ENCODE assay signal across 10 mouse cellular contexts in genomic region chr9:44500163-44500533, GRCm38 (mm10). TPM values are rescaled to one million over a fixed set of nuclear protein-coding genes. Genes with fewer than 3 reads are reported as not detected.
A peak's percentile ranks its signal among the peaks of the same experiment; 100 is the strongest.
DNase-seq lines count a peak whose midpoint lies in the region; ATAC-seq and TF ChIP-seq lines count a peak whose summit lies in the region.
"Had no signal": no experiment of that assay in that cellular context is flagged by ENCODE, and none has a peak within 500 bp of the region (broad histone marks: within the 10 kb centered on the region; RNA-seq: fewer than 3 reads in every experiment).

No protein-coding gene starts in this region.

- DNase-seq in kidney, adult 9 months, result peak; percentile 14
- DNase-seq in kidney, postnatal 25 days, result no peak
- no peak for DNase-seq in embryonic facial prominence, embryonic 11.5 days (ENCODE audit: low spot score)
- no peak for DNase-seq in heart, postnatal 0 days (ENCODE audit: low spot score)
- no peak for DNase-seq in urinary bladder, adult 18-20 months (ENCODE audit: low spot score in 2 of 2)
- no peak for DNase-seq in thymus, postnatal 4 days
- DNase-seq in kidney, adult 2 months, result no peak

- peaks cover 28% of the 10 kb centered on the region for H3K4me1 ChIP-seq in embryonic facial prominence, embryonic 11.5 days (ENCODE audit: control insufficient read depth, insufficient read depth, low read length)
- peaks cover 50% of the 10 kb centered on the region for H3K4me1 ChIP-seq in heart, postnatal 0 days (ENCODE audit: control insufficient read depth, insufficient read depth)
- peaks cover 68% of the 10 kb centered on the region for H3K4me1 ChIP-seq in midbrain, embryonic 13.5 days (replicated peaks)
- H3K4me1 ChIP-seq in kidney, adult 2 months (ENCODE audit: control insufficient read depth, insufficient read depth, low read length), result peaks cover 26% of the 10 kb centered on the region

- no peaks in the 10 kb centered on the region; the same call in 1 of the 2 replicates for H3K36me3 ChIP-seq in embryonic facial prominence, embryonic 11.5 days (replicated peaks; ENCODE audit: control insufficient read depth, insufficient read depth, low read depth, low read length)
- H3K36me3 ChIP-seq in heart, postnatal 0 days (replicated peaks; ENCODE audit: control insufficient read depth, insufficient read depth, low read length), result peaks cover 29% of the 10 kb centered on the region
- H3K36me3 ChIP-seq in midbrain, embryonic 13.5 days, result peaks cover 16% of the 10 kb centered on the region
- H3K36me3 ChIP-seq in kidney, adult 2 months (ENCODE audit: control insufficient read depth, insufficient read depth, low read length), result no peaks in the 10 kb centered on the region

- TF ChIP-seq POLR2A in kidney, adult 2 months (IDR thresholded peaks at IDR 0.05; ENCODE audit: low read depth, low read length), result no peak

- no peaks in the 10 kb centered on the region for H3K9me3 ChIP-seq in embryonic facial prominence, embryonic 11.5 days (replicated peaks; ENCODE audit: control insufficient read depth, low read length)
- no peaks in the 10 kb centered on the region for H3K9me3 ChIP-seq in heart, postnatal 0 days (replicated peaks; ENCODE audit: control insufficient read depth, low read length)
- H3K9me3 ChIP-seq in midbrain, embryonic 13.5 days, result no peaks in the 10 kb centered on the region

- no peaks in the 10 kb centered on the region for H3K27me3 ChIP-seq in embryonic facial prominence, embryonic 11.5 days (ENCODE audit: control insufficient read depth, insufficient read depth, low read length)
- no peaks in the 10 kb centered on the region for H3K27me3 ChIP-seq in heart, postnatal 0 days (ENCODE audit: control insufficient read depth, insufficient read depth, low read length)
- 0 out of 2 replicates have a peak, but pooled peaks cover 3% of the 10 kb centered on the region for H3K27me3 ChIP-seq in midbrain, embryonic 13.5 days
- H3K27me3 ChIP-seq in kidney, adult 2 months (replicated peaks; ENCODE audit: control insufficient read depth, insufficient read depth, low read length), result no peaks in the 10 kb centered on the region

- TF ChIP-seq CTCF in heart, postnatal 0 days (IDR thresholded peaks at IDR 0.05; ENCODE audit: low read depth), result no peak
- TF ChIP-seq CTCF in kidney, adult 2 months (conservative IDR thresholded peaks at IDR 0.05; ENCODE audit: insufficient read depth, insufficient read length, low read depth, low read length), result no peak

- TF ChIP-seq EP300 in heart, postnatal 0 days (IDR thresholded peaks at IDR 0.05; ENCODE audit: low read depth), result no peak

- H3K9ac ChIP-seq in embryonic facial prominence, embryonic 11.5 days (replicated peaks; ENCODE audit: low read length), result peak overlapping the region; percentile 72
- H3K9ac ChIP-seq in heart, postnatal 0 days (replicated peaks; ENCODE audit: low read depth, low read length), result peak overlapping the region; percentile 64
- H3K9ac ChIP-seq in midbrain, embryonic 13.5 days (replicated peaks), result peak overlapping the region; percentile 42

- no peak for ATAC-seq in embryonic facial prominence, embryonic 11.5 days (replicated peaks; ENCODE audit: insufficient number of reproducible peaks, low FRiP score, low TSS enrichment, low read depth)
- peak; percentile 1; the same call in 1 of the 2 replicates for ATAC-seq in heart, postnatal 0 days (ENCODE audit: insufficient read depth, low read depth)
- peak; percentile 37 for ATAC-seq in midbrain, embryonic 13.5 days

- peak overlapping the region; percentile 92 for H3K27ac ChIP-seq in embryonic facial prominence, embryonic 11.5 days (replicated peaks; ENCODE audit: low read depth, low read length)
- peak overlapping the region; percentile 96 for H3K27ac ChIP-seq in heart, postnatal 0 days (ENCODE audit: low read depth)
- peak overlapping the region; percentile 93 for H3K27ac ChIP-seq in midbrain, embryonic 13.5 days
- H3K27ac ChIP-seq in kidney, adult 2 months (ENCODE audit: insufficient read depth, low read depth, low read length), result no peak overlapping the region

- peak overlapping the region; percentile 85 for H3K4me2 ChIP-seq in embryonic facial prominence, embryonic 11.5 days (ENCODE audit: low read depth, low read length)
- H3K4me2 ChIP-seq in heart, postnatal 0 days (ENCODE audit: low read depth, low read length), result peak overlapping the region; percentile 62
- peak overlapping the region; percentile 83 for H3K4me2 ChIP-seq in midbrain, embryonic 13.5 days (replicated peaks)

- WGBS in embryonic facial prominence, embryonic 11.5 days, result 21% methylated on average over 5 of the region's 5 CpGs
- 19% methylated on average over 5 of the region's 5 CpGs for WGBS in heart, postnatal 0 days
- 31% methylated on average over 5 of the region's 5 CpGs for WGBS in midbrain, embryonic 13.5 days
- WGBS in kidney, adult 2 months, result 69% methylated on average over 5 of the region's 5 CpGs

- peak overlapping the region; percentile 21 for H3K4me3 ChIP-seq in embryonic facial prominence, embryonic 11.5 days (ENCODE audit: low read depth, low read length)
- H3K4me3 ChIP-seq in heart, postnatal 0 days (ENCODE audit: low read depth, low read length), result peak overlapping the region; percentile 47
- H3K4me3 ChIP-seq in midbrain, embryonic 13.5 days (replicated peaks), result peak overlapping the region; percentile 42
- H3K4me3 ChIP-seq in kidney, adult 2 months (ENCODE audit: insufficient read depth, low read depth, low read length), result no peak overlapping the region
- H3K4me3 ChIP-seq: erythroblast, embryonic 14.5 days had no signal

RNA-seq across cellular contexts. Expression of gene Bcl9l, which starts 17.5 kb away (rescaled TPM):
- polyA plus RNA-seq in embryonic facial prominence, embryonic 11.5 days (2014; fragmentation: Nextera tagmentation; extraction: Ambion mirVana), result 10.3 and 11.8 TPM in 2 replicates
- total RNA-seq in heart, postnatal 0 days (2014; rRNA removed; ENCODE audit: low replicate concordance), result 12.4 and 33.9 TPM in 2 replicates
- 4.4 and 5.2 TPM in 2 replicates for polyA plus RNA-seq in heart, postnatal 0 days (2015; fragmentation: Nextera tagmentation; extraction: Ambion mirVana)
- polyA plus RNA-seq in midbrain, embryonic 13.5 days (2015; fragmentation: Nextera tagmentation; extraction: Ambion mirVana), result 8.0 and 9.2 TPM in 2 replicates
- 23.1 and 25.1 TPM in 2 replicates for polyA plus RNA-seq in kidney, adult 2 months (2012; rRNA removed)

RNA-seq across cellular contexts. Expression of gene Upk2, which starts 45.4 kb away (rescaled TPM):
- 0.59 and 1.3 TPM in 2 replicates for polyA plus RNA-seq in embryonic facial prominence, embryonic 11.5 days (2014; fragmentation: Nextera tagmentation; extraction: Ambion mirVana)
- 18.0 TPM in 1 of 2 replicates, not detected in the other for total RNA-seq in heart, postnatal 0 days (2014; rRNA removed; ENCODE audit: low replicate concordance)
- not detected in 2 replicates for polyA plus RNA-seq in heart, postnatal 0 days (2015; fragmentation: Nextera tagmentation; extraction: Ambion mirVana)
- polyA plus RNA-seq in midbrain, embryonic 13.5 days (2015; fragmentation: Nextera tagmentation; extraction: Ambion mirVana), result not detected in 2 replicates
- 9.0 and 11.6 TPM in 2 replicates for polyA plus RNA-seq in kidney, adult 2 months (2012; rRNA removed)
- polyA plus RNA-seq: erythroblast, embryonic 14.5 days had no signal

RNA-seq across cellular contexts. Expression of gene Foxr1, which starts 59.2 kb away (rescaled TPM):
- not detected in 2 replicates for polyA plus RNA-seq in embryonic facial prominence, embryonic 11.5 days (2014; fragmentation: Nextera tagmentation; extraction: Ambion mirVana)
- total RNA-seq in heart, postnatal 0 days (2014; rRNA removed; ENCODE audit: low replicate concordance), result not detected in 2 replicates
- polyA plus RNA-seq in heart, postnatal 0 days (2015; fragmentation: Nextera tagmentation; extraction: Ambion mirVana), result not detected in 2 replicates
- polyA plus RNA-seq in midbrain, embryonic 13.5 days (2015; fragmentation: Nextera tagmentation; extraction: Ambion mirVana), result not detected in 2 replicates
- not detected in 2 replicates for polyA plus RNA-seq in kidney, adult 2 months (2012; rRNA removed)
- polyA plus RNA-seq: erythroblast, embryonic 14.5 days; thymus, postnatal 0 days had no signal
